Mouse (Mus musculus) central nervous system, embryonic 14 days (tissue): ENCODE measurements around the gene Olfr506. TPM values are rescaled to one million over a fixed set of nuclear protein-coding genes. Genes with fewer than 3 reads are reported as not detected.

ENCODE experiments used
- polyA plus RNA-seq: library from polyadenylated mRNA; depleted of rRNA; stranded (reverse); fragments of >200 nt; gene quantifications from 2 replicates; pipeline ENCODE4 v1.2.3, GENCODE M21; 2012; rRNA removed

Olfr506 gene
- polyA plus RNA-seq: 0.01 TPM in 1 of 2 replicates, not detected in the other

GRCm38 (mm10) chr7:108610487-108610886 lies at the start of gene Olfr506:
TSS of gene Olfr506 (plus strand) at chr7:108610787.

GRCm38 (mm10) chr7:108565693-108566092 lies 44.9 kb upstream of the Olfr506 start, which contains the start of gene Olfr504:
TSS of gene Olfr504 (minus strand) at chr7:108565793.

GRCm38 (mm10) chr7:108621514-108621913 lies 10.9 kb downstream of the Olfr506 start, which contains the start of gene Olfr507:
TSS of gene Olfr507 (plus strand) at chr7:108621814.

GRCm38 (mm10) chr7:108629694-108630093 lies 19.1 kb downstream of the Olfr506 start, which contains the start of gene Olfr508:
TSS of gene Olfr508 (plus strand) at chr7:108629994.

DNA sequence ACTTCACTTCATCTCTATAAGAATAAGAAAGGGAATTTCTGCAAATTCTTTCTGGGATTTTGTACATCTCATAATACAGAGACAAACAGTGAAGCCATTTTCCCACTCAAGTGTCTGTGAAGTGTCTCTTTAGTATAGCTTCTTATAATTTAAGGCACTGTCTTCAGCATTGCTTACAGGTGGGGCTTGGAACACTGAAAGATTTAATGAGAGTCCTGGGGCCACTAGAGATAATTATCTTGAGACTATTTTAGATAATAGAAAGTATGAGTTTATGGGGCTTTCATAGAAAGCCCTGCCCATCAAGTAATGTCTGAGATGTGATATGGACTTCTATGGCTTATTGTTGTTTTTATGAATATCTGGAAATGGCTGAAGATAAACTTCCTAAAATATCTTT lies 41.2 kb downstream of the Olfr506 start, which contains the start of gene Olfr509:
Gene Olfr509, minus strand, starts transcription at position 101 of the 400 bp plus-strand sequence.

Other genes starting within 250 kb of the Olfr506 start
- gene Olfr494, start 245.5 kb upstream of the Olfr506 start, polyA plus RNA-seq: not detected in 2 replicates
- gene Olfr495, start 217.6 kb upstream of the Olfr506 start, polyA plus RNA-seq: not detected in 2 replicates
- not detected in 2 replicates for gene Olfr497, start 190.4 kb upstream of the Olfr506 start, polyA plus RNA-seq
- not detected in 2 replicates for gene Olfr498, start 145.5 kb upstream of the Olfr506 start, polyA plus RNA-seq
- gene Olfr502, start 85.7 kb upstream of the Olfr506 start, polyA plus RNA-seq: not detected in 2 replicates
- gene Olfr503, start 66.3 kb upstream of the Olfr506 start, polyA plus RNA-seq: not detected in 2 replicates
- not detected in 2 replicates for gene Olfr504, start 45.0 kb upstream of the Olfr506 start, polyA plus RNA-seq
- not detected in 2 replicates for gene Olfr507, start 11.0 kb downstream of the Olfr506 start, polyA plus RNA-seq
- not detected in 2 replicates for gene Olfr508, start 19.2 kb downstream of the Olfr506 start, polyA plus RNA-seq
- gene Olfr509, start 41.1 kb downstream of the Olfr506 start, polyA plus RNA-seq: not detected in 2 replicates
- not detected in 2 replicates for gene Olfr510, start 55.6 kb downstream of the Olfr506 start, polyA plus RNA-seq
- gene Olfr512, start 102.5 kb downstream of the Olfr506 start, polyA plus RNA-seq: not detected in 2 replicates
- not detected in 2 replicates for gene Olfr513, start 140.2 kb downstream of the Olfr506 start, polyA plus RNA-seq
- not detected in 2 replicates for gene Olfr514, start 215.2 kb downstream of the Olfr506 start, polyA plus RNA-seq
- gene Olfr516, start 239.7 kb downstream of the Olfr506 start, polyA plus RNA-seq: not detected in 2 replicates